Mouse (Mus musculus) MEL (cell line): ENCODE results near the gene H2-K1. TPM values are rescaled to one million over a fixed set of nuclear protein-coding genes. Genes with fewer than 3 reads are reported as not detected.
"Not testable (repeated sequence)": the region's sequence is repeated elsewhere in the genome, so short reads cannot be mapped to it uniquely, and the experiment has no call there.

Experiments used
- DNase-seq: peaks from one replicate; pipeline ENCODE4 v3.0.0; 2011; ENCODE audit warnings: low read depth, low spot score
- H3K27ac ChIP-seq: 2 replicates; pipeline ENCODE4 v1.5.1; 2012; ENCODE audit warnings: low read depth, mild to moderate bottlenecking, control low read depth, low read length, moderate library complexity; ENCODE audit not compliant: control insufficient read depth
- H3K27me3 ChIP-seq, 2 experiments: fragments of 150-350 bp in 1 of 2; sonication (generic) in 1 of 2; 2 replicates each; pipeline ENCODE4 v1.6.1; 2012; ENCODE audit warnings: low read length in 2 of 2, mild to moderate bottlenecking in 2 of 2, improper control_type of control experiment in 1 of 2, moderate library complexity in 1 of 2; ENCODE audit not compliant: insufficient read depth in 2 of 2, control insufficient read depth in 1 of 2
- H3K36me3 ChIP-seq, 2 experiments: 2 replicates each; pipeline ENCODE4 v1.6.1; 2012 to 2014; ENCODE audit warnings: low read length in 2 of 2, improper control_type of control experiment in 1 of 2, inconsistent platforms in 1 of 2, mild to moderate bottlenecking in 1 of 2; ENCODE audit not compliant: insufficient read depth in 2 of 2, control insufficient read depth in 1 of 2
- H3K4me1 ChIP-seq, 2 experiments: fragments of 150-350 bp in 1 of 2; sonication (generic) in 1 of 2; 2 replicates each; pipeline ENCODE4 v1.6.1; 2012; ENCODE audit warnings: low read length in 2 of 2, improper control_type of control experiment in 1 of 2, mild to moderate bottlenecking in 1 of 2; ENCODE audit not compliant: insufficient read depth in 2 of 2, control insufficient read depth in 1 of 2
- H3K4me3 ChIP-seq, 2 experiments: fragments of 150-350 bp in 1 of 2; sonication (generic) in 1 of 2; 2 replicates each; pipeline ENCODE4 v1.5.1; 2012; ENCODE audit warnings: low read depth in 2 of 2, low read length in 2 of 2, mild to moderate bottlenecking in 2 of 2, moderate library complexity in 2 of 2, control low read depth in 1 of 2, improper control_type of control experiment in 1 of 2; ENCODE audit not compliant: control insufficient read depth in 1 of 2, insufficient read depth in 1 of 2
- H3K79me2 ChIP-seq: 2 replicates; pipeline ENCODE4 v1.6.1; 2012; ENCODE audit warnings: mild to moderate bottlenecking, low read length, moderate library complexity; ENCODE audit not compliant: control insufficient read depth, poor library complexity, insufficient read depth
- H3K9ac ChIP-seq: 2 replicates; pipeline ENCODE4 v1.6.1; 2012; ENCODE audit warnings: low read depth, mild to moderate bottlenecking, control low read depth, low read length, moderate library complexity; ENCODE audit not compliant: control insufficient read depth, poor library complexity, severe bottlenecking
- H3K9me3 ChIP-seq: fragments of 150-350 bp; sonication (generic); replicated peaks from 2 replicates; pipeline ENCODE4 v1.6.1; 2012; ENCODE audit warnings: mild to moderate bottlenecking, low read length, improper control_type of control experiment, moderate library complexity; ENCODE audit not compliant: insufficient read depth
- BHLHE40 ChIP-seq: IDR thresholded peaks from 2 replicates; pipeline ENCODE4 v1.6.1; 2012; ENCODE audit warnings: low read depth, mild to moderate bottlenecking, inconsistent platforms, low read length, improper control_type of control experiment, borderline replicate concordance
- CTCF ChIP-seq, 3 experiments: IDR thresholded peaks in 2 of 3; conservative IDR thresholded peaks in 1 of 3; 2 replicates each; pipeline ENCODE4 v1.5.1; 2011 to 2012; ENCODE audit warnings: low read length in 3 of 3, low read depth in 2 of 3, mild to moderate bottlenecking in 2 of 3, improper control_type of control experiment in 1 of 3, inconsistent platforms in 1 of 3, mixed read lengths in 1 of 3, moderate library complexity in 1 of 3; ENCODE audit not compliant: control insufficient read depth in 1 of 3, insufficient read depth in 1 of 3, poor library complexity in 1 of 3, severe bottlenecking in 1 of 3
- MYC ChIP-seq: IDR thresholded peaks from 2 replicates; pipeline ENCODE4 v1.6.1; 2011; ENCODE audit warnings: low read depth, mild to moderate bottlenecking, low read length, improper control_type of control experiment, moderate library complexity
- NELFE ChIP-seq: IDR thresholded peaks from 2 replicates; pipeline ENCODE4 v1.6.1; 2011; ENCODE audit warnings: low read depth, low read length, improper control_type of control experiment
- NRF1 ChIP-seq: IDR thresholded peaks from 2 replicates; pipeline ENCODE4 v1.6.1; 2014; ENCODE audit warnings: low read depth, mild to moderate bottlenecking, inconsistent platforms, low read length, improper control_type of control experiment, moderate library complexity; ENCODE audit not compliant: poor library complexity, insufficient read depth, severe bottlenecking
- POLR2AphosphoS2 ChIP-seq: IDR thresholded peaks from 2 replicates; pipeline ENCODE4 v1.6.1; 2011; ENCODE audit warnings: low read length, improper control_type of control experiment
- RAD21 ChIP-seq: IDR thresholded peaks from 2 replicates; pipeline ENCODE4 v1.6.1; 2011; ENCODE audit warnings: mild to moderate bottlenecking, low read depth, low read length, improper control_type of control experiment
- SIN3A ChIP-seq: IDR thresholded peaks from 2 replicates; pipeline ENCODE4 v1.6.1; 2012; ENCODE audit warnings: low read length, improper control_type of control experiment, inconsistent platforms
- SMC3 ChIP-seq: IDR thresholded peaks from 2 replicates; pipeline ENCODE4 v1.6.1; 2011; ENCODE audit warnings: low read depth, low read length, improper control_type of control experiment
- polyA plus RNA-seq, 2 experiments: library from polyadenylated mRNA; stranded (reverse) in 1 of 2; unstranded in 1 of 2; fragments of >175 nt in 1 of 2; fragments of >200 nt in 1 of 2; gene quantifications; 2 replicates each; pipeline versions ENCODE4 v1.2.1 to v1.2.4; 2012; ENCODE audit warnings: low replicate concordance in 2 of 2, low read depth in 1 of 2; ENCODE audit not compliant: insufficient read length in 2 of 2, insufficient read depth in 1 of 2, missing spikeins in 1 of 2
- total RNA-seq: library from RNA; depleted of rRNA; stranded (reverse); fragments of 300-350 nt; gene quantifications from 2 replicates; pipeline ENCODE4 v1.2.3, GENCODE M21; 2012

The H2-K1 gene
- total and polyA plus RNA-seq, 3 experiments = 81.1 to 113 TPM; not detected in 1

- H3K36me3 ChIP-seq = not testable (repeated sequence)
Observed at GRCm38 (mm10) chr17:33982136-33982535, 18.0 kb downstream of the H2-K1 start.

GRCm38 (mm10) chr17:33981192-33981909, 18.8 kb downstream of the H2-K1 start:
- not testable (repeated sequence) for H3K27ac ChIP-seq, H3K27me3 ChIP-seq, H3K9me3 ChIP-seq, DNase-seq, H3K36me3 ChIP-seq, H3K4me3 ChIP-seq, H3K4me1 ChIP-seq, H3K9ac ChIP-seq, H3K79me2 ChIP-seq

More at GRCm38 (mm10) chr17:33982136-33982535, 18.0 kb downstream of the H2-K1 start:
- H3K27me3 ChIP-seq, H3K79me2 ChIP-seq, H3K4me1 ChIP-seq, H3K27ac ChIP-seq, H3K4me3 ChIP-seq, H3K9ac ChIP-seq, DNase-seq, H3K9me3 ChIP-seq: not testable (repeated sequence)
- TF ChIP-seq CTCF (IDR thresholded peaks at IDR 0.05 in 2 of 3, conservative IDR thresholded peaks at IDR 0.05 in 1 of 3; ENCODE audit: control insufficient read depth in 1 of 3, insufficient read depth in 1 of 3, low read depth in 2 of 3, low read length in 3 of 3, poor library complexity in 1 of 3, severe bottlenecking in 1 of 3) = peak; percentile 44 to 51 (median 46)
- peak; percentile 9; the same call in 1 of the 2 replicates for TF ChIP-seq RAD21
- TF ChIP-seq SMC3 = peak; percentile 35

- no peaks in the 10 kb centered on the region for H3K9me3 ChIP-seq
- H3K27ac ChIP-seq = no peak overlapping the region
- H3K4me1 ChIP-seq = no peaks in the 10 kb centered on the region
- no peaks in the 10 kb centered on the region for H3K79me2 ChIP-seq
- H3K4me3 ChIP-seq = no peak overlapping the region
- H3K9ac ChIP-seq = no peak overlapping the region
- no peak for TF ChIP-seq SIN3A
- TF ChIP-seq POLR2AphosphoS2 = no peak
- TF ChIP-seq NELFE = no peak
- TF ChIP-seq NRF1 = no peak
- TF ChIP-seq MYC = no peak
- TF ChIP-seq BHLHE40 = no peak
- H3K36me3 ChIP-seq = no peaks in the 10 kb centered on the region
- DNase-seq = no peak
- peaks cover 0 to 1% of the 10 kb centered on the region in 2 experiments; a peak in 1 of 4 replicates for H3K27me3 ChIP-seq
Observed at GRCm38 (mm10) chr17:33980181-33981035, 19.7 kb downstream of the H2-K1 start.
